ENCODE assay signal across 8 mouse cellular contexts in the genomic region with DNA sequence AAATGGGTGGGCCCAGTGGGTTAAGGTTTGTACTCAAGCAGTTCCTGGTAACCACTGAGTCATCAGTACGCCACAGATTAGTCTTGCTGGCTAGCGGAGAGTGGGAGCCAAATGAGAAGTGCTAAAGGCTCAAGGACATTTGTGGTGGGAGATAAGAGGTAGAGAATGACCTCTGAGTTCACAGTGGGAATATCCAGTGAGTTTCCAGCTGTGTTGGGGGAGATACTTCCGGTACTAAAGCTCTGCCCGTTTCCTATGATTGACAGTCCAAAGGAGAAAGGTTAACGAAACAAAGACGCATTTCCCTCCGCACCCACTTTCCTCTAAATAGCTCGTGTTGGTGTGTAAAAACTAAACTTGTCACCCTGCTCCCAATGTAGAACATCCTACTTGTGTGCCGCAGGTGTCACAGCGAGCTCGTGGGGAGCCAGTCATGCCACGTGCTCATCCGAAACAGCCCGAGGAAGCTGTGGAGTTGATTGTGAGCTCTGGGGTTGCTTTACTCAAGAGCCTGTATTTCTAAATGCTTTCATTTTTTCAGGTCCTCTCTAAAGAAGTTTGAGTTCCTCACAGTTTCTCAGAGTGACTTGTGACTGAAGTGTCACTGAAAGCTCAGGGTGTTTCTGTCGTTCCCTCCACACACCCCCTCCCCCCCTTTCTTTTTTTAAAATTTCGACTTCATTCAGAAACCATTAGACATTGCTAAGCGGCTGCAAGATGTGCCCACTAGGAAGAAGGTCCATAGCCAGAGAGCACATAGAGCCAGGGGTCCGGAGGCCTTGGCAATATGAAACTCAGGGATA. TPM values are rescaled to one million over a fixed set of nuclear protein-coding genes. Genes with fewer than 3 reads are reported as not detected.
DNase-seq lines count a peak whose midpoint lies in the region; TF ChIP-seq lines count a peak whose summit lies in the region.
"Had no signal": no experiment of that assay in that cellular context is flagged by ENCODE, and none has a peak within 500 bp of the region (broad histone marks: within the 10 kb centered on the region; RNA-seq: fewer than 3 reads in every experiment).

No protein-coding gene starts in this region.

- H3K4me2 ChIP-seq in myocyte (ENCODE audit: low read depth): peak overlapping the region; percentile 2
- H3K4me2 ChIP-seq: hindbrain, embryonic 15.5 days had no signal

- no peak overlapping the region for H3ac ChIP-seq in myocyte (ENCODE audit: control insufficient read depth, insufficient read length)

- no peak overlapping the region for H3K4me3 ChIP-seq in myocyte
- H3K4me3 ChIP-seq: hindbrain, embryonic 15.5 days had no signal

- intact Hi-C loops in heart, postnatal 10 days (cut with DNase I): no loop called here

- no peaks in the 10 kb centered on the region for H3K27me3 ChIP-seq in myocyte (ENCODE audit: control insufficient read depth, insufficient read depth, insufficient read length)
- H3K27me3 ChIP-seq: hindbrain, embryonic 15.5 days had no signal

- H3K36me3 ChIP-seq in myocyte (ENCODE audit: control insufficient read depth, insufficient read depth): no peaks in the 10 kb centered on the region
- H3K36me3 ChIP-seq: hindbrain, embryonic 15.5 days had no signal

- no peak for TF ChIP-seq POLR2A in myocyte (IDR thresholded peaks at IDR 0.05; ENCODE audit: insufficient read length, low read depth)

- DNase-seq in ovary, postnatal 36 days (ENCODE audit: low spot score): peak; percentile 12
- DNase-seq in ovary, postnatal 14 days (ENCODE audit: low spot score): no peak
- peak; percentile 22 to 35 for DNase-seq in adrenal gland, postnatal 36 days
- peak; percentile 49 to 52 for DNase-seq in heart, postnatal 10 days
- no peak for DNase-seq in neural tube, embryonic 10.5 days (ENCODE audit: extremely low spot score, low spot score)
- DNase-seq in adipocyte (ENCODE audit: low spot score): no peak

- no peaks in the 10 kb centered on the region for H3K79me2 ChIP-seq in myocyte (ENCODE audit: control insufficient read depth, insufficient read depth)

TF ChIP-seq in myocyte, 11 proteins besides CTCF, POLR2A, EP300 and RAD21:
- TF ChIP-seq MYOG (IDR thresholded peaks at IDR 0.05; ENCODE audit: control insufficient read depth in 1 of 3, insufficient read depth in 1 of 3, insufficient read length in 2 of 3, low read depth in 2 of 3) (no peak), CEBPB (IDR thresholded peaks at IDR 0.05; ENCODE audit: insufficient read depth, poor library complexity, severe bottlenecking) (no peak), MAX (IDR thresholded peaks at IDR 0.05; ENCODE audit: low read depth) (no peak)

RNA-seq across cellular contexts. Expression of gene Lrmp, which starts 5.5 kb away (rescaled TPM):
- 1 to 10 TPM; 1.9 to 2.2 TPM for total RNA-seq in adrenal gland, postnatal 36 days (2021)
- 1 to 10 TPM; 1.7 to 2.1 TPM for total RNA-seq in heart, postnatal 10 days (2021)
- polyA plus RNA-seq in myocyte (2012; fragmentation: generic; extraction: Trizol): 0.04 TPM

RNA-seq across cellular contexts. Expression of gene Bcat1, which starts 45.0 kb away (rescaled TPM):
- total RNA-seq in adrenal gland, postnatal 36 days (2021): 10 to 100 TPM; 14.2 to 23.4 TPM
- 1 to 10 TPM; 3.0 to 4.0 TPM for total RNA-seq in heart, postnatal 10 days (2021)
- polyA plus RNA-seq in myocyte (2012; fragmentation: generic; extraction: Trizol): 84.2 TPM

Comparison
In these comparisons a context has a peak if more than half of its experiments do, and no peak if none do; other contexts are left out.
1. DNase-seq: peak in ovary, postnatal 36 days (single experiment), adrenal gland, postnatal 36 days (2 of 2) and heart, postnatal 10 days (2 of 2); none in ovary, postnatal 14 days (single experiment), neural tube, embryonic 10.5 days (single experiment) and adipocyte (single experiment).